Mouse (Mus musculus) liver, adult 2 months (tissue): ENCODE results near the gene Pla2g4e.

Source experiments
- CTCF ChIP-seq: fragments of 200-500 bp; IDR thresholded peaks from 2 replicates; pipeline ENCODE4 v1.5.1; 2011; ENCODE audit warnings: low read depth, low read length, control low read depth
- POLR2A ChIP-seq: fragments of 200-500 bp; IDR thresholded peaks from 2 replicates; pipeline ENCODE4 v1.6.1; 2011; ENCODE audit warnings: low read length, control low read depth; ENCODE audit not compliant: insufficient read depth; ENCODE audit errors: extremely low read depth

DNA sequence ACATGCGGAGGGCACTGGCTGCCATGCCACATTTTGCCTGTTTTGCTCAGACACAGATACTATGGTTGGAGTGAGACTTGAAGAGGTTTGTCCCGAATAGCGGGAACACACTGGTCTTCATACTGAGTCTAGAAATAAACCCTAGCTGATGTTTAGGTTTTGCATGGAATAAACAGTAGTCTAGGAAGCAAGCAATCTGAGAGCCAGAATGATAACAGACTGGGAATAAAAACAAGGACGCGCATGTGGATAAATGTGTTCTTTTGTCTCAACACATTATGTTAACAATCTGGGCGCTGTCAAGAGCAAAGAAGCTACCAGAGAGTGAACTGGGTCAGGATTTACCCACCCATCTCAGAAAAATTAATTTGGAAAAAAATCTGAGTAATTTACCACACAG, 122.2 kb downstream of the Pla2g4e start:
- TF ChIP-seq CTCF (no peak), POLR2A (no peak)
